Mouse (Mus musculus) urinary bladder, postnatal 36 days (tissue): ENCODE data around the gene Scd4.

ENCODE experiments used
- DNase-seq, 2 experiments: peaks; one replicate each; pipeline ENCODE4 v3.0.0; 2022; ENCODE audit warnings: low spot score in 2 of 2, mixed read lengths in 1 of 2

Gene Scd4

GRCm38 (mm10) chr19:44377629-44378375, 44.9 kb downstream of the Scd4 start:
- no peak for DNase-seq

GRCm38 (mm10) chr19:44379090-44379489, 46.2 kb downstream of the Scd4 start:
- no peak for DNase-seq

- DNase-seq, result no peak
Observed at GRCm38 (mm10) chr19:44380065-44380464, 47.2 kb downstream of the Scd4 start.

- no peak for DNase-seq
Observed at GRCm38 (mm10) chr19:44382682-44383321, 49.9 kb downstream of the Scd4 start.

GRCm38 (mm10) chr19:44385887-44386498, 53.1 kb downstream of the Scd4 start:
- DNase-seq, result no peak

GRCm38 (mm10) chr19:44387089-44387671, 54.3 kb downstream of the Scd4 start:
- DNase-seq, result no peak

GRCm38 (mm10) chr19:44387746-44388474, 55.0 kb downstream of the Scd4 start:
- peak in 1 of 2 experiments; percentile 13 for DNase-seq

- peak; percentile 93 to 94 for DNase-seq
Observed at GRCm38 (mm10) chr19:44388475-44389428, 55.9 kb downstream of the Scd4 start.

GRCm38 (mm10) chr19:44389507-44389906, 56.6 kb downstream of the Scd4 start:
- no peak for DNase-seq

GRCm38 (mm10) chr19:44391856-44392255, 59.0 kb downstream of the Scd4 start:
- no peak for DNase-seq

GRCm38 (mm10) chr19:44392339-44393009, 59.6 kb downstream of the Scd4 start:
- DNase-seq, result no peak

GRCm38 (mm10) chr19:44393962-44394422, 61.1 kb downstream of the Scd4 start:
- peak in 1 of 2 experiments; percentile 11 for DNase-seq

- DNase-seq, result no peak
Observed at GRCm38 (mm10) chr19:44394972-44395371, 62.1 kb downstream of the Scd4 start.
